In genomic region chr1:181256689-181257584, GRCm38 (mm10) we compare ENCODE assay signal across 8 mouse cellular contexts. TPM values are rescaled to one million over a fixed set of nuclear protein-coding genes. Genes with fewer than 3 reads are reported as not detected.
A peak's percentile ranks its signal among the peaks of the same experiment; 100 is the strongest.
DNase-seq lines count a peak whose midpoint lies in the region; ATAC-seq lines count a peak whose summit lies in the region.

No protein-coding gene starts in this region.

- peak; percentile 68 for ATAC-seq in embryonic facial prominence, embryonic 12.5 days (ENCODE audit: insufficient number of reproducible peaks, insufficient read depth, low FRiP score, low TSS enrichment)
- ATAC-seq in kidney, embryonic 14.5 days (ENCODE audit: low FRiP score, low TSS enrichment), result peak; percentile 89

- no peaks in the 10 kb centered on the region for H3K27me3 ChIP-seq in embryonic facial prominence, embryonic 12.5 days
- H3K27me3 ChIP-seq in heart, embryonic 10.5 days (ENCODE audit: insufficient read depth, poor library complexity, severe bottlenecking), result no peaks in the 10 kb centered on the region
- H3K27me3 ChIP-seq in kidney, embryonic 14.5 days (ENCODE audit: control insufficient read depth, insufficient read depth, low read length), result no peaks in the 10 kb centered on the region

- no peaks in the 10 kb centered on the region for H3K9me3 ChIP-seq in embryonic facial prominence, embryonic 12.5 days
- H3K9me3 ChIP-seq in heart, embryonic 10.5 days, result no peaks in the 10 kb centered on the region
- H3K9me3 ChIP-seq in kidney, embryonic 14.5 days (ENCODE audit: control insufficient read depth, low read length), result no peaks in the 10 kb centered on the region

- peak overlapping the region; percentile 30; the same call in 1 of the 2 replicates for H3K27ac ChIP-seq in embryonic facial prominence, embryonic 12.5 days
- H3K27ac ChIP-seq in heart, embryonic 10.5 days, result peak overlapping the region; percentile 90
- H3K27ac ChIP-seq in kidney, embryonic 14.5 days (ENCODE audit: low read depth, low read length), result peak overlapping the region; percentile 76

- H3K4me2 ChIP-seq in embryonic facial prominence, embryonic 12.5 days (replicated peaks), result peak overlapping the region; percentile 67
- peak overlapping the region; percentile 86 for H3K4me2 ChIP-seq in kidney, embryonic 14.5 days (replicated peaks; ENCODE audit: low read depth, low read length)

- no peaks in the 10 kb centered on the region for H3K36me3 ChIP-seq in embryonic facial prominence, embryonic 12.5 days
- H3K36me3 ChIP-seq in heart, embryonic 10.5 days, result no peaks in the 10 kb centered on the region
- H3K36me3 ChIP-seq in kidney, embryonic 14.5 days (ENCODE audit: control insufficient read depth, insufficient read depth, low read length), result no peaks in the 10 kb centered on the region

- peak overlapping the region; percentile 46 for H3K9ac ChIP-seq in embryonic facial prominence, embryonic 12.5 days
- peak overlapping the region; percentile 52 for H3K9ac ChIP-seq in kidney, embryonic 14.5 days (ENCODE audit: low read depth, low read length)

- peaks cover 20% of the 10 kb centered on the region for H3K4me1 ChIP-seq in embryonic facial prominence, embryonic 12.5 days
- H3K4me1 ChIP-seq in heart, embryonic 10.5 days, result peaks cover 77% of the 10 kb centered on the region
- peaks cover 25% of the 10 kb centered on the region for H3K4me1 ChIP-seq in kidney, embryonic 14.5 days (ENCODE audit: control insufficient read depth, insufficient read depth, low read length)

- peak overlapping the region; percentile 36 for H3K4me3 ChIP-seq in embryonic facial prominence, embryonic 12.5 days
- peak overlapping the region; percentile 64 for H3K4me3 ChIP-seq in heart, embryonic 10.5 days
- H3K4me3 ChIP-seq in kidney, embryonic 14.5 days (ENCODE audit: low read length), result peak overlapping the region; percentile 41

- DNase-seq in CD4-positive helper T cell, adult 2 months (ENCODE audit: low read depth, low spot score), result peak; percentile 89
- peak; percentile 92 to 96 for DNase-seq in adrenal gland, adult (ENCODE audit: inconsistent age in 2 of 2, low spot score in 1 of 2)
- DNase-seq in heart, embryonic 10.5 days (ENCODE audit: low spot score), result peak; percentile 94
- peak; percentile 89 for DNase-seq in lung, postnatal 25 days (ENCODE audit: low spot score)
- peak; percentile 57 for DNase-seq in retina, embryonic 14.5 days (ENCODE audit: low spot score)
- peak; percentile 73 for DNase-seq in yolk sac, embryonic 10.5 days (ENCODE audit: low spot score)

- 22% methylated on average over 29 of the region's 36 CpGs for WGBS in embryonic facial prominence, embryonic 12.5 days
- 13% methylated on average over 35 of the region's 36 CpGs for WGBS in heart, embryonic 10.5 days
- 16% methylated on average over 35 of the region's 36 CpGs for WGBS in kidney, embryonic 14.5 days

RNA-seq across cellular contexts. Expression of gene Wdr26, which starts 45.1 kb away (rescaled TPM):
- polyA plus RNA-seq in embryonic facial prominence, embryonic 12.5 days (2016; fragmentation: Nextera tagmentation; extraction: Ambion mirVana), result 38.0 and 42.2 TPM in 2 replicates
- 24.4 and 26.3 TPM in 2 replicates for polyA plus RNA-seq in heart, embryonic 10.5 days (2016; fragmentation: Nextera tagmentation; extraction: Ambion mirVana)
- polyA plus RNA-seq in kidney, embryonic 14.5 days (2014; fragmentation: Nextera tagmentation; extraction: Ambion mirVana), result 54.5 and 55.9 TPM in 2 replicates

Comparison
In these comparisons a context has a peak if more than half of its experiments do, and no peak if none do; other contexts are left out.
1. Peak in every context shown above with its lines: DNase-seq, ATAC-seq, H3K4me3 ChIP-seq and H3K27ac ChIP-seq.
2. H3K27ac ChIP-seq: peak in every context shown above with its lines; median percentile 90 in heart, embryonic 10.5 days; 76 in kidney, embryonic 14.5 days; 30 in embryonic facial prominence, embryonic 12.5 days.